Mouse (Mus musculus) A20 (cell line): Measurements from ENCODE around the gene Nutm2.
A peak's percentile ranks its signal among the peaks of the same experiment; 100 is the strongest.
"Not testable (repeated sequence)": the region's sequence is repeated elsewhere in the genome, so short reads cannot be mapped to it uniquely, and the experiment has no call there.

ENCODE experiments used
- DNase-seq: peaks from one replicate; pipeline ENCODE4 v3.0.0-alpha.2; 2011; ENCODE audit warnings: low read depth, low spot score

The Nutm2 gene

GRCm38 (mm10) chr13:50467007-50467406, at the start of gene Nutm2:
Gene Nutm2, plus strand, starts transcription at chr13:50467307.
- no peak for DNase-seq

GRCm38 (mm10) chr13:50417389-50418183, 49.5 kb upstream of the Nutm2 start, which contains the start of gene Fbxw17:
Gene Fbxw17, plus strand, starts transcription at chr13:50417864.
- DNase-seq = peak; percentile 84

DNA sequence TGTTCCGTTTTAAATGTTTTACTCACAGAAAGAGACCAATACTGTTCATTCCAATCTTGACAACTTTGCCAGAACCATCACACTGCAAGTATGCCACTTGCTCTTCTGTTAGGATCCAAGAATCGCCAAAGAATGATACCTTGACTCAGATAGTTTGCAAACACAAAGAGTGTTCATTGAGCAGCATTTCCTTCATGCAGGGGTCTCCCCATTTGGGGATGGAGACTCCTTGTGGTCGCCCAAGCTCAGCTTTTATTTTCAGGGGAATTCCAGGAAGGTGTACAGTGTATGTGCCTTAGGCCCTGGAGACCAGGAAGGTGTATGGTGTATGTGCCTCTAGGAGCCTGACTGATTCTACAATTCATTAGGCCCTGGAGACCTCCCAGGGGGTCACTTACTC, 48.7 kb upstream of the Nutm2 start:
- peak; percentile 29 for DNase-seq

GRCm38 (mm10) chr13:50423625-50424209, 43.4 kb upstream of the Nutm2 start:
- DNase-seq = no peak

GRCm38 (mm10) chr13:50424517-50424916, 42.6 kb upstream of the Nutm2 start:
- no peak for DNase-seq

- DNase-seq = no peak
Observed at GRCm38 (mm10) chr13:50426686-50427085, 40.4 kb upstream of the Nutm2 start.

- DNase-seq = no peak
Observed at GRCm38 (mm10) chr13:50443812-50444211, 23.3 kb upstream of the Nutm2 start, which contains the start of gene Gm47429. Gene Gm47429, minus strand, starts transcription at chr13:50443912.

DNA sequence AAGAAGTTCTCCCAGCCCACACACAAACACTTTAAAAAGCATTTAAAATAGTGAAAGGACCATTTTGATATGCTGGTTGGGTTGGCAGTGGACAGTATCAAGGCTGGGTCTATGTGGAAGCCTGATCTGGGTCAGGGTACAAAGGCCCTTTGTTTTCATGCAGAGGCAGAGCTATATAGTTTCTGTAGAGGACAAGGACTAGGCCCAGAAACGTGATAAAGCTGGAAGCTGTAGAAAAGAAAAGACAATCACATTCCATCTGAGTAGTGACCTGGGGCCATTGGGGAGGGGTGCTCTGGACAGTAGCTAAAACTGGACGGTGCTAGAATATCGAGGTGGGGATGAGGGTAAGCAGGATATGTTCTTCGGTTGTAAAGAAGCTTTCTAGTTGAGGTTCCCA, 21.8 kb upstream of the Nutm2 start:
- no peak for DNase-seq

DNA sequence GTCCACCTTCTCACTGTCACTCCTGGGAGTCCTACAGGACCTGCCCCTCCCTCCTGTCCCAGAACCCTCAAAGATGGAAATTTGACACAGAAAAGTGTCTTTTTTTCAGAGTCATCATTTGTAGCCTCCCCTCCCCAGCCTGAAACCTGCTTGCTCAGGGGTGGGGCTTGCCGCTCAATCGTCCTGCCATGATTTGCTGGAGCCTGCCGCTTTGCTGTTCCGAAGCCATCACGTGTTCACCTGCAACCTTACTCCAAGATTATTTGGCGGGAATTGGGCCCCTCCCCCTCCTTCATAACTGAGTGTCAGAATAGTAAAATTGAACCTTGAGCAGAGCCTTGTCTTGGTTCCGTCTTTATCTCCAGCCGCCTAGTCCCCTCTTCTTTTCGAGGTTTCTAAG, 14.8 kb upstream of the Nutm2 start:
- not testable (repeated sequence) for DNase-seq

- no peak for DNase-seq
Observed at GRCm38 (mm10) chr13:50453426-50453825, 13.7 kb upstream of the Nutm2 start.

- DNase-seq = not testable (repeated sequence)
Observed at GRCm38 (mm10) chr13:50460433-50460832, 6.7 kb upstream of the Nutm2 start.

DNA sequence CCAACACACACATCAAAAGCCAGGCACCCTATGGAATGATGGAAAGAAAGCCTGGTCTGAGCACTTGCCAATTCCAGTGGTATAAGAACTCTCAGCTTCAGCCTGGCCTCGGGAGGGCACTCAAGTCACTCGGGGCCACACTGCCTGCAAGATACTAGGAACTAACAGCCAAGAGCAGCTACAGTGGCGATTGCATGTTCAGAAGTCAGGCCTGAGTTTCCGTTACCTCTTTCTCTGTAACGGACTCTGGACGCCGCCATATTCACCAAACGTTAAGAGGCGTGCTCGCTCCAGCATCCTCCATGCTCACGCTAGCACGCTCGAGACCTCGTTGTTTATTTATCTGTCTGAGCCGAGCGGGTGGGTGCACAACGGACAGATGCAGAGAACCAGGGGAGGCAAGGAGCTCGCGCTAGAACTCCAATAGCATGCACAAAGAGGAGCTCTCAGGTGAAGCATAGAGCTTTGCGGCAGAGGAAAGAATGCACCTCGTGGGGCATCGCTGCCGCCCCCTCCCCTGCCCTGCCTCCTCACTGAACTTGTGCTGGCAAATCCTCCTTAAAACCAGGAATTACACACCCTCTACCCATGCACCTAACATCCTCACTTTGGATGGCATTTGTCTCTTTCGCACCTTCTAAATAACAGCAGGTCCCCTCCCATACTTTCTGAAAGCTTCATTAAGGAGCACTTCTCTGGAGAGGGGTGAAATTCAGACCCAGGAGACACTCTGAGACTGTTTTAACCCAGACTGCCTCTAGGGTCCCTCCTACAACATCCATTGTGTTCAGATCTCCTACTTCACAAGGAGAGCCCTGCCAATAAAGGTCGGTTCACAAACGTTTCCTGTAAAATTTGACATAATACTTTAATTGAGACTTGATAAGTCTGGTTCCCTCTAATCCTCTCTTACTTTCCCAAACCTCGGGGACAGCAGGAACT, 2.2 kb upstream of the Nutm2 start:
- no peak for DNase-seq

- DNase-seq = not testable (repeated sequence)
Observed at GRCm38 (mm10) chr13:50488510-50488909, 21.4 kb downstream of the Nutm2 start.

DNA sequence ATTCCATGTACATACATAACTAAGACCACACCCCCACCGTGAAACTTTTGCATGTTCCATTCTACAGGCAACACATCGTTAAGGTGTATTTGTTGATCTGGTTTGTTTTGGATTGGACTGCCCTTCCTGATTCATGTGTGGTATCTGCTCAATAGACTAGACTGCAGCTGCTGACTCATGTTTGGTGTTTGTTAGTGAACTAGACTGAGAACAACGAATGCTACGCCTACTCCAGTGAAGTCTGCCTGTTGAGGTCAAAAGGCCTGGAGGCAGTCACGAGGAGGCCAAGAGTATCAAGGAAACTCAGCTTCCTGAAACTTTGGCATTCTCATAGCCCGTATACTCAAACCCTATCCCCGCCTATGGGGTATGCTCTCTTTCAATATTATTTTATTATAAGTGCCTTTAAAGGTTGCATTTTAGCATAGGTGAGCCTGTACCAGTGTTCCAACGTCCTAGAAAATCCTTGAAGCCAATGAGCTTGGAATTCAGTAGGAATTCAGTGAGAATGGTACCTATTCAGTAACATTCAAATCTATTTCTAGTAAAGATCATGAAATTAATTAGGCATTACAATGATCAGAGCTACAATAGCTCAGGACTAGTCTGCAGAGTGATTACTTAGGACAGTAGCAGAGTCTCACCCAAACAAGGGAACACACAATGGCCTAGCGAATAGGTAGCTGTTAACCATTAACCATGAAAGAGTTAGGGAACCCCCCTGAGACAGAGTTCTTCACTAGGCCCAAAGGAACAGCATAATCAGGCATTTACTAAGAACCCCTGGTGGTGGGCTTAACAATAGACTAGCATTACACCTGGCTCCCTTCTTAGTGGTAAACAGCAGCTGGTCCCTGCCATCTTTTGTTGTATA, 43.6 kb downstream of the Nutm2 start:
- DNase-seq = not testable (repeated sequence)
